Mouse (Mus musculus) olfactory bulb, adult 2 months (tissue): ENCODE data around the gene Gm826.

ENCODE experiments used
- CTCF ChIP-seq: fragments of 200-500 bp; IDR thresholded peaks from 2 replicates; pipeline ENCODE4 v1.5.1; 2012; ENCODE audit warnings: low read depth, mild to moderate bottlenecking, low read length, moderate library complexity; ENCODE audit not compliant: insufficient read depth
- POLR2A ChIP-seq: fragments of 200-500 bp; IDR thresholded peaks from 2 replicates; pipeline ENCODE4 v1.6.1; 2012; ENCODE audit warnings: mild to moderate bottlenecking, low read depth, low read length, moderate library complexity; ENCODE audit not compliant: insufficient read depth

- TF ChIP-seq CTCF (no peak), POLR2A (no peak)
Measured at GRCm38 (mm10) chr2:160321829-160322228, 12.1 kb downstream of the Gm826 start.
